Mouse (Mus musculus) megakaryocyte, embryonic 14.5 days (primary cell): Measurements from ENCODE around the gene Tgfbr3.

Experiments used
- FLI1 ChIP-seq: IDR thresholded peaks from 2 replicates; pipeline ENCODE4 v1.6.1; 2012; ENCODE audit warnings: low read length, inconsistent platforms, mixed read lengths
- GATA1 ChIP-seq: IDR thresholded peaks from 3 replicates; pipeline ENCODE4 v1.6.1; 2012; ENCODE audit warnings: mixed read lengths, low read length, inconsistent platforms, borderline replicate concordance

GRCm38 (mm10) chr5:107202801-107203559 lies 86.4 kb downstream of the Tgfbr3 start:
- TF ChIP-seq GATA1: no peak
- no peak for TF ChIP-seq FLI1
